Mouse (Mus musculus) midbrain, embryonic 15.5 days (tissue): ENCODE measurements around the gene Cntd1. TPM values are rescaled to one million over a fixed set of nuclear protein-coding genes. Genes with fewer than 3 reads are reported as not detected.

Source experiments
- ATAC-seq: fragments of 200-750 bp; cut with Nextera tagmentation; replicated peaks from 2 replicates; pipeline ENCODE4 v1.8.0; 2017; ENCODE audit warnings: moderate TSS enrichment
- H3K27ac ChIP-seq: fragments of 300-500 bp; sonication (generic); 2 replicates; pipeline ENCODE4 v1.5.1; 2015; ENCODE audit warnings: mild to moderate bottlenecking, inconsistent platforms
- H3K27me3 ChIP-seq: fragments of 300-500 bp; sonication (generic); replicated peaks from 2 replicates; pipeline ENCODE4 v1.6.1; 2015; ENCODE audit warnings: inconsistent platforms
- H3K36me3 ChIP-seq: fragments of 300-500 bp; sonication (generic); replicated peaks from 2 replicates; pipeline ENCODE4 v1.6.1; 2015; ENCODE audit warnings: inconsistent platforms
- H3K4me1 ChIP-seq: fragments of 300-500 bp; sonication (generic); 2 replicates; pipeline ENCODE4 v1.6.1; 2015; ENCODE audit warnings: inconsistent platforms
- H3K4me2 ChIP-seq: fragments of 300-500 bp; sonication (generic); 2 replicates; pipeline ENCODE4 v1.6.1; 2015; ENCODE audit warnings: inconsistent platforms, mild to moderate bottlenecking, moderate library complexity
- H3K4me3 ChIP-seq: fragments of 300-500 bp; sonication (generic); 2 replicates; pipeline ENCODE4 v1.5.1; 2015; ENCODE audit warnings: mild to moderate bottlenecking, inconsistent platforms
- H3K9ac ChIP-seq: fragments of 300-500 bp; sonication (generic); 2 replicates; pipeline ENCODE4 v1.6.1; 2015; ENCODE audit warnings: mild to moderate bottlenecking, inconsistent platforms
- H3K9me3 ChIP-seq: fragments of 300-500 bp; sonication (generic); 2 replicates; pipeline ENCODE4 v1.6.1; 2016; ENCODE audit warnings: inconsistent platforms
- WGBS: fragments of 180-500 bp; shearing (Covaris S2); methylation state at CpG from one replicate; pipeline ENCODE4 v1.1.7; 2015; ENCODE audit warnings: mixed read lengths; 5-methylcytosine and 5-hydroxymethylcytosine counted together
- polyA plus RNA-seq: library from polyadenylated mRNA; unstranded; fragments of >200 nt; fragmentation: Nextera tagmentation; extraction: Ambion mirVana; gene quantifications from 2 replicates; pipeline ENCODE4 v1.2.1, GENCODE M21; 2015

The Cntd1 gene
- polyA plus RNA-seq, 1 experiment from 2014 or later, result 1.3 TPM

DNA sequence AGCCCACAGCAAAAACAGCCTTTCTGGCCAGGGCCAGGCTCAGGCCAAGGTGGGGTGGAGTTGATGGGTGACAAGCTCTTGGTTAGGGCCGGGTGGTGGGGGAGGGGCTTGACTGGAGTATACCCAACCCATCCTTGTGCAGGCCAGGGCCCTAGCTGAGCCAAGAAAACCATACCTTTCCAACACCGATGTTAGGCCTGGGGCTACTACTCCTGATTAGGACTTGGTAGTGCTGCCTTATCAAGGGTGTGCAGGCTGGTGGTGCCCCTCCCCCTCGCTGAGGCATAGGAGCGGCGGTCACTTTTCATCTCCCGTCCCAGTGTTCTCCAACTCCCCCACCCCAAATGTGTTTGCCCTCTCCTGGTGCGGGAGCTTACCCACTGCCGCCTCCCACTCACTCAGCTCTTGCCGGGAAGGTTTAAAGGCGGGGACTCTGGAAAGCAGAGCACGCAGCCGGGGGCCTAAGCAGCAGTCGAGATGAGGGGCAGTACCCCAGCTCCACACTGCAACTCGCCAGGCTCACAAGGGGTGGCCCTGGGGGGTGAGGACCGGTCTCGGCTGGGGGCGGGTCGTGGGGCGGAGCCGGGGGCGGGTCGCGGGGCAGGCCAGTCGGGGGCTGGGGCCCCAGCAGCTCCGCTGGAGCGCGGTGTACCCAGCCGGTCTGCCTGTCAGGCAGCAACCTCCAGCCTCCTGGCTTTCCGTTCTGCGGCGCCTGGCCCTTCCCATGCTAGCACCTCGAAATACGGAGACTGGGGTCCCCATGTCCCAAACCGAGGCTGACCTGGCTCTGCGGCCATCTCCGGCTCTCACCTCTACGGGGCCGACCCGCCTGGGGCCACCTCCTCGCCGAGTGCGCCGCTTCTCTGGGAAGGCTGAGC lies 18.6 kb upstream of the Cntd1 start, which contains the start of gene Wnk4:
TSS of gene Wnk4 (plus strand) at position 620 of the 878 bp plus-strand sequence.
- Histone ChIP-seq H3K4me2 (peak within 1 kb of the TSS; percentile 95), H3K27ac (no peak within 1 kb of the TSS), H3K9ac (peak within 1 kb of the TSS; percentile 50), H3K9me3 (no peaks in the 10 kb centered on the region), H3K4me3 (peak within 1 kb of the TSS; percentile 43), H3K36me3 (no peaks in the 10 kb centered on the region), H3K27me3 (peaks cover 37% of the 10 kb centered on the region), H3K4me1 (peaks cover 30% of the 10 kb centered on the region)
- ATAC-seq, result peak; percentile 77
- under 1% methylated on average over 35 of the region's 43 CpGs for WGBS

DNA sequence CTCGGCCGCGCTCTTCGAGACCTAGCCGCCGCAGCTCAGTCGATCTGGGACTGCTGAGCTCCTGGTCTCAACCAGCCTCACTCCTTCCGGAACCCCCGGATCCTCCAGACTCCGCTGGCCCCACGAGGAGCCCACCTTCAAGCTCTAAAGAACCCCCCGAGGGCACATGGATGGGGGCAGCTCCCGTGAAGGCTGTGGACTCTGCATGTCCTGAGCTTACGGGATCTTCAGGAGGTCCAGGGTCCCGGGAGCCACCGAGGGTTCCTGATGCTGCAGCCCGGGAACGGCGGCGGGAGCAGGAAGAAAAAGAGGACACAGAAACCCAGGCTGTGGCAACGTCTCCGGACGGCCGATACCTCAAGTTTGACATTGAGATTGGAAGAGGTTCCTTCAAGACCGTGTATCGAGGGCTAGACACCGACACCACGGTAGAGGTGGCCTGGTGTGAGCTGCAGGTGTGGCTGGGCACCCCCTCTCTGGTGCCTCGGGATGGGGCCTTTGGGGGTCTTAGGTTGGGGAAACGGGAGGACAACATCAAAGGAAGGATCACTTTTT lies 17.9 kb upstream of the Cntd1 start:
- H3K4me2 ChIP-seq, result peak overlapping the region; percentile 95
- no peaks in the 10 kb centered on the region for H3K9me3 ChIP-seq
- 0 out of 2 replicates have a peak, but pooled peaks have one; percentile 6 for ATAC-seq
- WGBS, result under 1% methylated on average over 30 of the region's 30 CpGs
- no peaks in the 10 kb centered on the region for H3K36me3 ChIP-seq
- peak overlapping the region; percentile 43 for H3K4me3 ChIP-seq
- H3K27ac ChIP-seq, result no peak overlapping the region
- peak overlapping the region; percentile 50 for H3K9ac ChIP-seq
- H3K27me3 ChIP-seq, result peaks cover 40% of the 10 kb centered on the region
- H3K4me1 ChIP-seq, result peaks cover 33% of the 10 kb centered on the region

DNA sequence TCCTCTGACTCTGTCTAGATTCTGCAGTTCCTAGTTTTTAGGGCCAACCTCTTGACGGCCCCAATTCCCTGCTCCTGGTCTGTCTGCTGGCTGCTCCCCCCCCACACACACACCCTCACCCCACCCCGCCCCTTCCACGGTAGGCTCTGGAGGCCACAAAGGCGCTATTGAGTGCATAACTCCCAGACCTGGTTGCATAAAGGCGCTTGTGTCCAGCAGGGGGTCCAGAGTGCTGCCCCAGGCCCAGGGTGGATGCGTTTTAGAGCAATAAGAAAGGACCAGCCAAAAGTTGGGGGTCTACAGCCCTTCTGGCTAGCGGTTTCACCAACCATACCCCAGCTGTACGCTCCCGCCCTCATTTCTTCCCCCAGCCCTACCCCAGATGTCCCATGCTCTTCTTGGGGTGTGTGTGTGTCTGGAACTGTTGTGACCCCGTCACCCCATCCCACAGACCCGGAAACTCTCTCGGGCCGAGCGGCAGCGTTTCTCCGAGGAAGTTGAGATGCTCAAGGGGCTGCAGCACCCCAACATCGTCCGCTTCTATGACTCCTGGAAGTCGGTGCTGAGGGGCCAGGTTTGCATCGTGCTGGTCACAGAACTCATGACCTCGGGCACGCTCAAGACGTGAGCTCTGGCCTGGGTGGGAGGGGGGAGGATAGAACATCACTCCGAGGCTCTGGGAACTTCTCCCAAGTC lies 16.4 kb upstream of the Cntd1 start:
- no peak overlapping the region for H3K4me3 ChIP-seq

DNA sequence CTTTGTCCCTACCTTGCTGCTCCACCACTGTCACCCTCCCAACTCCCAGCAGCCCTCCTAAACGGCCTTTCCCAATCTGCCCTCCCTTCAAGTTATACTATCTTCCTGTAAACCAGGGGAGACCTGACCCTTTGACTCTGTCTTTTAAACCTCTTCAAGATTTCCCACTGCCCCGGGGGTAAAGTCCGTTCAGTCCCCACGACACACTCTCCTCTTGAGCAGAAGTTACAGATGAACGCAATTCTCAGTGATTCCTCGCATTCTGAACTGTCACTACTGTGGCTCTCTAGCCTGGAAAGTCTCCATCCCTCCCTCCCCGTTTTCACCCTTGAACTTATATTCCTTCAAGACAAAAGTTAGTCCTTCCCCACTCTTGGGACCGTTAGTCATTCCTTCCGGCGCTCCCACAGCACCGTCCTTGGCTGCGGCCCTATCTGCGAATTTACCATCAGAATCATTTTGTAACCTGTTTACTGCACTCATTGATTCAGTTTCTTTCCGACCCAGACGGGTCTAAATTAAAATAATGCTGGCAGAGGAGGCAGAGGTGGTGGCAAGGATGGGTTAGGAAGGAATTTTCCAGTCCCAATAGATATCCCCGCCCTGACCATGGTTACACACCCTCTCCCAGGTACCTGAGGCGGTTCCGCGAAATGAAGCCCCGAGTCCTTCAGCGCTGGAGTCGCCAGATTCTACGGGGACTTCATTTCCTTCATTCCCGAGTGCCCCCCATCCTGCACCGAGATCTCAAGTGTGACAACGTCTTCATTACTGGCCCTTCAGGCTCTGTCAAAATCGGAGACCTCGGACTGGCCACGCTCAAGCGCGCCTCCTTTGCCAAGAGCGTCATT lies 15.4 kb upstream of the Cntd1 start:
- H3K4me3 ChIP-seq, result no peak overlapping the region
- H3K9me3 ChIP-seq, result no peaks in the 10 kb centered on the region
- ATAC-seq, result no peak
- H3K27ac ChIP-seq, result no peak overlapping the region
- WGBS, result 2% methylated on average over 32 of the region's 32 CpGs
- peaks cover 49% of the 10 kb centered on the region for H3K27me3 ChIP-seq
- no peak overlapping the region for H3K4me2 ChIP-seq
- H3K9ac ChIP-seq, result no peak overlapping the region
- peaks cover 33% of the 10 kb centered on the region for H3K4me1 ChIP-seq
- H3K36me3 ChIP-seq, result no peaks in the 10 kb centered on the region

More for the DNA sequence above, 16.4 kb upstream of the Cntd1 start:
- ATAC-seq, result no peak
- Histone ChIP-seq H3K4me1 (peaks cover 33% of the 10 kb centered on the region), H3K4me2 (peak overlapping the region; percentile 12; the same call in 1 of the 2 replicates), H3K36me3 (no peaks in the 10 kb centered on the region), H3K9ac (no peak overlapping the region), H3K9me3 (no peaks in the 10 kb centered on the region), H3K27me3 (peaks cover 49% of the 10 kb centered on the region), H3K27ac (no peak overlapping the region)
- 1% methylated on average over 24 of the region's 24 CpGs for WGBS

DNA sequence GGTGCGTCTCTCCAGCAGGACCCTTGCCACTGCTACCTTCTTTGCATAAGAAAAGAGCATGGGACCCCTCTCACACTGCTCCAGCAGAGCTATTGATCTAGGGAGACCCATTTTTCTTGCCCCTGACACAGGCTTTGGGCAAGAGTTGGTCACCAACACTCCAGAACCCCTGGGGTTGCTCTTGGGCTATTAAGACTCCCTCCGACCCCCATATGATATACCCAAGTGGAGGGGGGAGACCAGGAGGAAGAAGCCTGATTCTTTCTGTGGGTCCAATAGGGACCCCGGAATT lies 14.9 kb upstream of the Cntd1 start:
- H3K4me3 ChIP-seq, result no peak overlapping the region
- no peak overlapping the region for H3K9ac ChIP-seq
- H3K4me2 ChIP-seq, result no peak overlapping the region
- 8% methylated on average over 3 of the region's 3 CpGs for WGBS
- ATAC-seq, result no peak
- no peaks in the 10 kb centered on the region for H3K36me3 ChIP-seq
- no peaks in the 10 kb centered on the region for H3K9me3 ChIP-seq
- H3K4me1 ChIP-seq, result peaks cover 33% of the 10 kb centered on the region
- peaks cover 51% of the 10 kb centered on the region for H3K27me3 ChIP-seq
- no peak overlapping the region for H3K27ac ChIP-seq

DNA sequence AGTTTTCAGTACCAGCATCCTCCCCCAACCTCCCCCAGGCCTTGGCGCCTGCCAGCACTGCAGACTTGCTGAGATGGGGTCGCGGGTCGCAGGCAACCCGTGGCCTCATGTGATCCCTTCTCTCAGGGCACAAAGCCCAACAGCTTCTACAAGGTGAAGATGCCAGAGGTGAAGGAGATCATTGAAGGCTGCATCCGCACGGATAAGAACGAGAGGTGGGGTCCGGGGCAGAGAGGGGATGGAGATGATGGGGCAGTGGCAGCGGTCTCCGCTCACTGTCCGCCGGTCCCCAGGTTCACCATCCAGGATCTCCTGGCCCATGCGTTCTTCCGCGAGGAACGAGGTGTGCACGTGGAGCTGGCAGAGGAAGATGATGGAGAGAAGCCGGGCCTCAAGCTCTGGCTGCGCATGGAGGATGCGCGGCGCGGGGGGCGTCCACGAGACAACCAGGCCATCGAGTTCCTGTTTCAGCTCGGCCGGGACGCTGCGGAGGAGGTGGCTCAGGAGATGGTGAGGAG lies 13.8 kb upstream of the Cntd1 start:
- 2% methylated on average over 31 of the region's 31 CpGs for WGBS
- Histone ChIP-seq H3K27ac (no peak overlapping the region), H3K9ac (peak overlapping the region; percentile 27; the same call in 1 of the 2 replicates), H3K36me3 (no peaks in the 10 kb centered on the region), H3K27me3 (peaks cover 51% of the 10 kb centered on the region), H3K4me1 (peaks cover 33% of the 10 kb centered on the region), H3K4me3 (peak overlapping the region; percentile 32), H3K4me2 (peak overlapping the region; percentile 47), H3K9me3 (no peaks in the 10 kb centered on the region)
- no peak for ATAC-seq

DNA sequence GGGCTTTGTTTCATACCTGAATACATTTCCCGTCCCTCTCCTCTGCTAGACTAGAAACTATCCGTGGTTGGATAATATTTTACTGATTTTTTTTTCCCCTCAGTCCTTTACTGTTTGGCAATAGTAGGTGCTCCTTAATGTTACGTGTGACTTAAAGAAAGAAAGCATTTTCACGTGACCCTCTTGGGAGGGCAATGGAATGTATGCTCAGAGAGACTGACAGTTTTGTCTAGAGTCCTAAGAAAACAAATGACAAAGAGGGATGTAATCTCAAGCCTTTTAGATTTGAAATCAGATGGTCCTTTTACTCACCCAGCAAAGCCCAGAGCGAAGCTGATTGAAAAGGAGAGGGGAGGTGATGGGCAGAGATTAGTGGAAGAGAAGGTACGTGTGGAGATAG lies 12.9 kb upstream of the Cntd1 start:
- Histone ChIP-seq H3K27ac (no peak overlapping the region), H3K36me3 (no peaks in the 10 kb centered on the region), H3K4me3 (no peak overlapping the region), H3K9ac (no peak overlapping the region), H3K9me3 (no peaks in the 10 kb centered on the region), H3K4me2 (peak overlapping the region; percentile 47), H3K4me1 (peaks cover 24% of the 10 kb centered on the region), H3K27me3 (peaks cover 51% of the 10 kb centered on the region)
- no peak for ATAC-seq
- 9% methylated on average over 6 of the region's 6 CpGs for WGBS

DNA sequence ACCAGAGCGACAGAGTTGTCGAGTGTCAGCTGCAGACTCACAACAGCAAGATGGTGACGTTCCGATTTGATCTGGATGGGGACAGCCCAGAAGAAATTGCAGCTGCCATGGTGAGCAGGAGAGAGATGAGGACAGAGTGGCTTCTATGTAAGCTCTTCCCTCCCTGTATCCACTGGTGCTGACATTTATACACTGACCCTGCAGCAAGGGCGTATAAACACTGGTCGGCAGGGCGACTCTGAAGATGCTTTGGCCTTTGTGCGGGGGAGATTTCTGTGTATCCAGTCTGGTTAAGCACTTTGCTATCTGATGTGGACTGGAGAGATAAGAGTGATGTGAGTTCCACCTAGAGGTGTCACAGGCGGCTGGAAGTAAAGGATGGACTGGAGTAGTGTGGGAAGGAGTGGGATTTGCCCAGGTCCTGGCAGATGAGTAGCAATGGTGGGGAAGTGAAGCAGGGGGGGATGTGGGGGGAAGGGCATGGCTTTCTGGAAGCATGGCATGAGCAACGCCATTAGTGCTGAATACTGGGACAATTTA lies 9.2 kb upstream of the Cntd1 start:
- H3K4me3 ChIP-seq, result peak overlapping the region; percentile 5; the same call in 1 of the 2 replicates
- peaks cover 13% of the 10 kb centered on the region for H3K4me1 ChIP-seq
- H3K36me3 ChIP-seq, result no peaks in the 10 kb centered on the region
- H3K9me3 ChIP-seq, result no peaks in the 10 kb centered on the region
- H3K9ac ChIP-seq, result 0 out of 2 replicates have a peak overlapping the region, but pooled peaks have one; percentile 14
- 38% methylated on average over 10 of the region's 10 CpGs for WGBS
- ATAC-seq, result peak; percentile 65; the same call in 1 of the 2 replicates
- peak overlapping the region; percentile 52 for H3K27ac ChIP-seq
- H3K27me3 ChIP-seq, result peaks cover 20% of the 10 kb centered on the region
- peak overlapping the region; percentile 31 for H3K4me2 ChIP-seq

DNA sequence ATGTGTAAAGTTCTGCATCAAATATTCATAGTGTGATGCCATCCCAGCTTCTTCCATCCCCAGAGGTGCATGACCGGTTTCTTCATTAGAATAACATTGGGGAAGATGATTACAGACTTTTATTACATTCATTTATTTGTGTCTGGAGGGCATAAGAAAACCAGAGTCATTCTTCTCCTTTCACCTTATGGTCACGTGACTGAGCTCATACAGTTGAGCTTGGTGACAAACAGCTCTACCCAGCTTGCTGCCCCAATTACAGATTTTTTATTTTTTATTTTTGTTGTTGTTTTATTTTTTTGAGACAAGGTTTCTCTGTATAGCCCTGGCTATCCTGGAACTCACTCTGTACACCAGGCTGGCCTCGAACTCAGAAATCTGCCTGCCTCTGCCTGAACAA lies 6.4 kb upstream of the Cntd1 start:
- Histone ChIP-seq H3K27me3 (0 out of 2 replicates have a peak, but pooled peaks cover 3% of the 10 kb centered on the region), H3K36me3 (no peaks in the 10 kb centered on the region), H3K9me3 (no peaks in the 10 kb centered on the region), H3K9ac (no peak overlapping the region), H3K4me3 (no peak overlapping the region), H3K4me1 (peaks cover 20% of the 10 kb centered on the region), H3K4me2 (no peak overlapping the region), H3K27ac (no peak overlapping the region)
- 85% methylated on average over 3 of the region's 3 CpGs for WGBS
- ATAC-seq, result no peak

DNA sequence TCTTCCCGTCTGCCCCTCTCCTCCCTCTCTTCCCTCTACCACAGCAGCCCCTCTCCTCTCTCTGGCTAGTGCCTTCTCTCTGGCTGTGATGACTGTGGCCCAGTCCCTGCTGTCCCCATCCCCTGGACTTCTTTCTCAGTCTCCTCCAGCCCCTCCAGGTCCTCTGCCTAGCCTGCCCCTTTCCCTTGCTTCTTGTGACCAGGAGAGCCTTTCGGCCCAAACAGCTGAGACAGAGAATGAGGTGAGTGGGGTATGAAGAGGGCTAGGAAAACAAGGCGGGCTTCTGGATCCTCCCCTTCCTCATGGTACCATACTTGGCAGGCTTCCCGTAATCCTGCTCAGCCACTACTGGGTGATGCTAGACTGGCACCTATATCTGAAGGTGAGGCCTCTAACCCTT lies 3.5 kb upstream of the Cntd1 start:
- ATAC-seq, result no peak
- Histone ChIP-seq H3K4me3 (no peak overlapping the region), H3K9me3 (no peaks in the 10 kb centered on the region), H3K4me1 (peaks cover 30% of the 10 kb centered on the region), H3K27ac (no peak overlapping the region), H3K27me3 (no peaks in the 10 kb centered on the region), H3K9ac (no peak overlapping the region), H3K4me2 (no peak overlapping the region), H3K36me3 (no peaks in the 10 kb centered on the region)
- WGBS, result 79% methylated on average over 4 of the region's 4 CpGs

DNA sequence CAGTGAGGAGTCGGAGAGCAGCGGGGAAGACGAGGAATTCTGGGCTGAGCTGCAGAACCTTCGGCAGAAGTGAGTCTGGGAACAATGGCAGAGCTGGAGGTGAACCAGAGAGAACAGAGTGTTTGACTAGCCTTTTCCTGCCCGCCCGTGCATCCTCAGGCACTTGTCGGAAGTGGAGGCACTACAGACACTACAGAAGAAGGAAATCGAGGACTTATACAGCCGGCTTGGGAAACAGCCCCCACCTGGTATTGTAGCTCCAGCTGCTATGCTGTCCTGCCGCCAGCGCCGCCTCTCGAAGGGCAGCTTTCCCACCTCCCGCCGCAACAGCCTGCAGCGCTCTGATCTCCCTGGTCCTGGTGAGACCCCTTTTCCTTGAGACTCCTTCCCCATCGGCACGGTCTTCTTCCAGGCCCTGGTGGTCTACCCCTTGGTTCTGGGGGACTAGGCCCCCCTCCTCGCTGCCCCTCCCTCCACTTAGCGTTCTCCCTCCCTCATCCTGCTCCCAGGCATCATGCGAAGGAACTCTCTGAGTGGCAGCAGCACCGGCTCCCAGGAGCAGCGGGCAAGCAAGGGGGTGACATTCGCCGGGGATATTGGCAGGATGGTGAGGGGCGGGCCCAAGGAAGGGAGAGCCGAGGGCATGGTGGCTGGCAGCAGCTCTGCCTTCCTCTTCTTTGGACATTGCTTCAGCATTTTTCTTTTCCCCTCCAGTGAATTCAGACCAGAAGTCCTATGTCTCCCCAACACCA lies 2.3 kb upstream of the Cntd1 start:
- ATAC-seq, result no peak
- Histone ChIP-seq H3K4me2 (peak overlapping the region; percentile 14; the same call in 1 of the 2 replicates), H3K27ac (no peak overlapping the region), H3K9ac (no peak overlapping the region), H3K4me1 (peaks cover 30% of the 10 kb centered on the region), H3K9me3 (no peaks in the 10 kb centered on the region), H3K27me3 (no peaks in the 10 kb centered on the region), H3K36me3 (no peaks in the 10 kb centered on the region), H3K4me3 (0 out of 2 replicates have a peak overlapping the region, but pooled peaks have one; percentile 0)
- 26% methylated on average over 27 of the region's 27 CpGs for WGBS
